Mouse (Mus musculus) brain, embryonic 18.5 days (tissue): Measurements from ENCODE around the gene Mfap3l.
"Not testable (repeated sequence)": the region's sequence is repeated elsewhere in the genome, so short reads cannot be mapped to it uniquely, and the experiment has no call there.

ENCODE experiments used
- DNase-seq: peaks from one replicate; pipeline ENCODE4 v3.0.0-alpha.2; 2012; ENCODE audit warnings: low read depth, low spot score

Mfap3l gene

DNA sequence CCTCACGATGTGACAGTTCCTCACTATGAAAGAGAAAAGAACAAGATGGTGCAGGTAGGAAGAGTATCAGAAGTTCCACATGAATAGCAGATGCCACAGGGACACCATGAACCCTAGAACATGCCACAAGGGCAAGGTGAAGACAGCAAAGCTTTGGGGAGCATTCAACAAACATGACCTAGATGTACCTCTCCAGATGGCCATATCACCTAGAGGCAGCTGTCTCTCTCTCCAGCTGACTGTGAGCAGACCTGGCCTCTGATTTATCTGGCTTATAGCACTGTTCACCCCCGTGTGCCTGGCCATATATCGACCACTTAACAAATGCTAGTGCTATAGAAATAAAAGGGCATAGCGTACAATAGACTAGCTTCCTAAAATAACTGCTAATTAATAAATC lies 17.5 kb downstream of the Mfap3l start:
- DNase-seq, result no peak

DNA sequence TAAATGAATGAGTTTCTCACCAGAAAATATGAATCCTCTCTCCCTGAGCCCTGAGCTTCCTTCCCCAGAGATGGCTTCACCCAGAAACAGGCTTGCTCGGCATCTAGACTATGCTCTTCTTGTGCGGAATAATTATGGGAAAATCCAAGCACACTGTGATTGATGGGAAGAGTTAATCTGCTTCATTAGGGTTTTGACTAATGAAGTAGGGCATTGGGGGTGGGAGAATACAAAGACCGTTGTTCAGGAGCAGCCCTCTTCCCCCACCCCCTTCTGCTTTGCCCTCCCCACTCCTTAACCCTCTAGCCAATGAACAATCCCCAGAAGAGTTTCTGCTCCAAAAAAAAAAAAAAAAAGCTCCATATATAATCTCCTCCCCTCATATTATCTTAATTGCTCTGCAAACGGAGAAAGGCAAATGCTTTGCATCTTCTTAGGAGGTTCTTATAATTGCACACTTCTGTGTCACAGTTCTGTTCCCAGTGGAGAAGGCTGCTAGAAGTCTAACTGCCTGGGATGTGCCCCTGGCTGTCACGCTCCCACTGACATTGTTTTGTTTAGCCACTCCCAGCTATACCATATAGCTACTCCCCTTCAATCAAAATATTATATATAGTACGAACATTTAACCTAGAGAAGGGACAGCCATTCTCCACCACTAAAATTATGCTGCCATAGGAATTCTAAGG lies 24.9 kb downstream of the Mfap3l start:
- DNase-seq, result no peak

DNA sequence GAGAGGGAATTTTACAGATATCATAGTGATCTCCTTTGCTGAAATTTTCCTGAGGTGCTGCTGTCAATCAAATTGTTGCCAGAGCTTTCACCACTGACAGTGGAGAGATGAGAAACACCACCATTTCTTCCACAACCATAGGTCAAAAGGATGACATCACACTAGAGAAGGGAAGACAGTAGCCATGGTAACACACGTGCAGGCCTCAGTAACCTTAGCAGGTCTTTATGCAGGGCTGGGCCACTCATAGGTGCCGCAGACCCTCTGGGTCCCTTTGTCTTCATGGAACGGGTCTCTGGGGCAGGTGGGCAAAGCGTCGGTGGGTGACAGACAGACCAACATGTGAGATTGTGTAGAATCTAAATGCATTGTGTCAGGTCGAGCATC lies 25.5 kb downstream of the Mfap3l start:
- no peak for DNase-seq

DNA sequence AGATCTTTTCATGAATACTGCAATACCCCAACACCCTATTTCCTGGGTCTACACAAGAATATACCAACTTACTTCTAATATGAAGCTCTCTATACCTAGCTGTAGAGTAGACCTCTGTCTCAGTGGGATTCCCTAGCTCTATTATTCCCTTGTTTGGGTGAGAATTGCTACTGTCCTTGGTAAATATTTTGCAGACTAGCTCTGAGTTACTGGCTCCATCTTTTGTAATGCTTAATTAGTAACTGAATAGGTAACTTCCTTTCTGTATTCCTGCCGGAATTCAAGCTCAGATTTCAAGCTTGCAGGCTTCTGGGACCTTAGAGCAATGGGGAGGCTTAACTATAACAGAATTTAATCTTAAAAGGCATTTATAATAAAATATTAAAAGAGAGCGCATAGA lies 26.1 kb downstream of the Mfap3l start:
- not testable (repeated sequence) for DNase-seq

DNA sequence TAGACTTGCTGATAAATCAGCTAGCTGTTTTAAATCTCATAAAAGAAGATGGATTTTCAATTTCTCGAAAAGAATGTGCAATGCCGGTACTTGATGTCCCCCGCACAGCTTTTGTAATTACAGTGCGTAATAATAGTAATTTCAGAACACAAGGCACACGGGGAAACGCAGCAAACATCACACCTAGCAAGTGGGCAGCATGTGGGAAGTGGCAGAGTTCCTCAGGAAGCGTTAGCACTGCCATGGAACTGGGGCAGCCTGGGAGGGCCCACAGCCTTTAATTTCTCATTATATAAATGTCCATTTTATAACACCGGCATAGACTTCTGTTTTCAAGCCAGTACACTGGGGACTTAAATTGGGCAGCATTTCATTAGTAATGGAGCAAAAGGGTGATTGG lies 27.1 kb downstream of the Mfap3l start:
- no peak for DNase-seq

DNA sequence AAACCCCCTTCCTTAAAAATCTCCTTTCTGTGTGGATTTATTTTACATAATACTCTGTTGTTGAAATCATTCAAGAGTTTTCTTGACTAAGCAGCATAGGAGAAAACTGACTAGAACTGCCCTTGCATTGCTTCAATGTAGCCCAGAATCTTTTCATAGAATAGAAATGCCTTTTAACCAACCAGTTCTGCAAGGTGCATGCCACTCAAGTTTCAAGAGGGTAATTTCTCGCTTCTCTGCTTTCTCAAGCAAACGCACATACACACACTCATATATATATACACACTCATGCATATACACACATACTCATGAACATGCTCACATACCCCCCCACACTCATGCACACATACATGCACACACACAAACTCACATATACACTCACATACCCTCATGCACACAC lies 28.6 kb downstream of the Mfap3l start:
- no peak for DNase-seq

DNA sequence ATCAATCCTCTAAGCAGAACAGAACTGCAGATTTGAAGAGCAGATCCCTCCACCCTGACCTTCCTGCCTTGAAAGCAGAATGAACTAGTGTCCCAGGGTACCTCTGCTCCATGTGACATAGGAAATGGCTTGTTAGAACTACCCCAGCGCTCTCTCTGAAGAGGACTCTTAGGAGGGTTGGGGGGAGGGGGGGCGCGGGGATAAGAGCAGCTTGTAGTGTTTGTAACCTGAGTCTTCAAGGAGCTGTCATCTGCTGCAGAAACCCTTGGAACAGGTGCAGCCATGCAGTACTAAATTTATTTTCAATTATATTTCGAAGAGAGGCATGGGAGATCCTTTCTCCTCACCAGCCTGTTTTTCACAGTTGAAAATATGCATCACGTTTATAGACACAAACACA lies 30.9 kb downstream of the Mfap3l start:
- DNase-seq, result no peak

DNA sequence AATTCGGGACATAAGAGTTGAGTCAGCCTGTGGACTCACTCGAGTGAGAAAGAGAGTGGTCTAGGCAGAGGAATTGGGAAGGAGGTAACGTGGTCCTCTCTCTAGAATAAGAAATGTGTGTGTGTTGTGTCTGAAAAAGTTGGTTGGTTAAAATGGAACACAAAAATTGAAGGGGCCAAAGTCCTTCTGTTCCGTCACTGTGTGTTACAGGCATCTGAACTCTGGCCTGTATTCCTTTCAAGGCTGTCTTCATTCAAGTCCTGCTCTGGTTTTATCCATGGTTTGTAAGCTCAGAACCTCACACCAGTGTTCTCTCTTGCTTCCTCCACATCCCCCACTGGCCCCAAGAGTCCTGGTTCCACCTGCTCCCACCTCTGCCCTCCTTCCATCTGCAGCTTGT lies 33.2 kb downstream of the Mfap3l start:
- no peak for DNase-seq

DNA sequence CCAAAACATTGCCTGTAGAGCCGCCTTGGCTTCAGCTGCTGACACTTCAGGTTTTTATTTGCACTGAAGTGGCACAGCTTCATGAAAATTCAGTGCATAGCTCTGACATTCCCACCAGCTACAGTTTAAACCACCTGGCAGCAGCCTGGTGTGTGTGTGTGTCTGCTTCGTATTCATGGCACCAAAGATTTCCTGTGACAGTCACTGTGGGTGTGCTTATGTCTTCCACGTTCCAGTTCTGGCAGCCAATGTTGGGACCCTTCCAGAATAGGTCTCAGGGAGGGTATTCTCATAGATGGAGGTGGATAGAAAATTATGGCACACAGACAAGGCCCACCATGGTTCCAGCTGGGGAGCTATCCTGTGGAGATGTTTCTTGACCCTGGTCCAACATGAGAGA lies 34.2 kb downstream of the Mfap3l start:
- DNase-seq, result no peak

DNA sequence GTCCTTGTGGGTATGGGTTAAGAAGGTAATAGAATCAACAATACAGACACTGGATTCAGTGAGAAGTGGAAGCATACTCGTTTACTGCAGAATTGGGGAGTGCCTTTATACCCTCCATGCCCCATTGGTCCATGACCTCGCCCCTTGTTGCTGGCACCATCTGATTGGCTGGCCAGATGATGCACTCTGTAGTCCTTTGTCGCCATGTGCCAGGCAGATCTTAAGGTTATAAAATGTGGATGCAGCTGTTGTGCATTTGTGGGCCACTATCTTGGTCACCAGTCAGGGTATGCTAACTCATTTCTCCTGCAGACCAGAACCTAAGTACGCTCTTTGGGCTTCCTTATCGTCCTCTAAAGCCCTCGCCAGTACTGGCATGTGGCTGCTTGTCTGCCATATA lies 46.0 kb downstream of the Mfap3l start:
- no peak for DNase-seq

DNA sequence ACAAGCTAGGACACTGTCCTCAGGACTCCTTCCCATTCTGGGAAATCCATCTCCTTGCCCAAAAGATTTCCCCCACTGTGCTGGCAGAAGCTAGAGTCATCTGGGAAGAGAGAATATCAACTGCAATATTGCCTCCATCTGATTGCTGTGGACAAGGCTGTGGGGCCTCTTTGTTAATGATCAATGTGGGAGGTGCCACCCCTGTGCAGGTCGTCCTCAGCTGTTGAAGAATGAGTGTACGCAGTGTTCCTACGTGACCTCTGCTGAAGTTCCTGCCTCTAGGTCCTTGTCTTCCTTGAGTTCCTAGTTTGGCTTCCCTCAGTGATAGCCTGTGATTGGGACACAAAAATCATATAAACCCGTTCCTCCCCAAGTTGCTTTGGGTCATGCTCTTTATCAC lies 49.2 kb downstream of the Mfap3l start:
- no peak for DNase-seq

DNA sequence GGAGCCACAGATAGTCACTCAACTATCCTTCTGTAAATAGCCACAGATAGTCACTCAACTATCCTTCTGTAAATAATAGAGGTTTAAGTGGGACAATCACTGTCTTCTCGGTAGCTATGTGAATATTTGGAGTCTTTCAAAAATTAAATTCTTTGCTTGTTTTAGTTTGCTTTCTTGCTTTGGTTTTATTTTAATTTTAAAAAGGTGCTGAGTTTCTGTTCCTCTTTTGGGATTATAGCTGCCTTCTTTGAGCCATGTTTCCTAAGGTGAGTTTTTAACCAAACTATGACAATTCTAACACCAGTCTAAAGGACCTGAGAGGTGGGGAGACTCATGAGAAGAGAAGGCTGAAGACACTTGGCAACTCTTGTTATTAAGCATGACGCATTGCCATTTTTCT lies 49.7 kb downstream of the Mfap3l start:
- DNase-seq, result no peak

DNA sequence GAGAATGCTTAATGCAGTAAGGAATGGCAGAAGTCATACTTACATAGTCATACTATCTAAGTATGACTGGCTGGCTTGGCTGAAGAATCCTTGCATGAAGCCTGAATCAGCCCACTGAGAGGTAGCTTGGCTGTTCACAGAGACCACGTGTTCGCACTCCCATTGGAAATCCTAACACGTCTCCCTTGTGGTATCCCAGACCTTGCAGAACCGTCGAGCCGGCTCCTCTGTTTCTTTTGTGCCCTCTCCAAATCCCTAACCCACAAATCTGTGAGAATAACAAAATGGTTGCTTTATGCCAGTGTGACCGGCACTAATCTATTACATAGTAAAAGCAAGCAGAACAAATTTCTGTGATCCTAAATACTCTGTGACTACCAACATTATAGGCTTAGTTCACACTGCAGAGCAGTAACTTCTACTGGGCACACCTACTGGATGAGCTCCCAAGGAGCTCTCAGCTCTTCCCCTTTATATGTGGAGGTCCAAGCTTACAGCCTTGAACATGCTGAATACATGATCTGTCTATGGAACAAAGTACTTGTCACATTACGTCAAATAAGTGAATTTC lies 79.0 kb downstream of the Mfap3l start:
- no peak for DNase-seq

DNA sequence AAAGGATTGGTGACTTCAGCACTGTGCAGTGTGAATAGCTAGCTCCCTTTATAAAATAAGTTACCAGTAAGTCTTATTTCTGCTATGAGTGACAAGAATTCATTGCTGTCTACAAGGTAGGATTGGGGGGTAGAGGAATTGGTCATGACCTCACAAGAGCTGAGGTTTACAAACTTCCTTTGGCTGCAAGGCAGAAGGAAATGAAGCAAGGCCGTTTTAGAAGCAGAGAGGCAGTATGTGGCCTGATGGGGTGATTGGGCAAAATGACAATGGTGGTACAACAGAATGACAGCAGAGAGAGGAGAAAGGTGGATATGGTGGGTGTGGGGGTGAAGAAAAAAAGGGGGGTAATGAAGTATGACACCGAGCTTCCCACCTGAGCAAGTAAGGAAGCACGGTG lies 82.1 kb downstream of the Mfap3l start:
- DNase-seq, result no peak

DNA sequence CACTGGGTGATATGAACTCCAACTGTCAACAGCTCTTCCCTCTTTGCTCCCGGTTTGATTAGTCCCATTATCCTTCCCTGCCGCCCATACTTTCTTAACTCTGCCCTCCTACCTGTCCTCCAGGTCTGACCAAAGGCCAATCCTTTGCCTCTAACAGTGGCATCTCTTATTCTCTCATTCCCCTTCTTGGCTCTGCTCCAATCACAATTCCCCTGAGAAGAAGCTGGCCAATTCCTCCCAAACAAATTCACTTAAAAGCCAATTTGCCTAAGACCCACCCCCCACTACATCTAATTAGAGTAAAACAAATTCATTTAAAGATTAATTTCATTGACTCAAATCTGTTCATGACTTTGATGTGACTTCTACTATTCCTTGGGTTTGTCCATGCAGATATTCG lies 86.1 kb downstream of the Mfap3l start:
- no peak for DNase-seq
